Mouse (Mus musculus) embryo, embryonic 11.5 days (tissue): ENCODE results near the gene Ikzf2.

Experiments used
- DNase-seq: peaks from one replicate; pipeline ENCODE4 v3.0.0-alpha.2; 2012; ENCODE audit warnings: low read depth, low spot score

Gene Ikzf2

GRCm38 (mm10) chr1:69513595-69514250 is 173.3 kb downstream of the Ikzf2 start:
- no peak for DNase-seq

GRCm38 (mm10) chr1:69508275-69508674 is 178.8 kb downstream of the Ikzf2 start:
- no peak for DNase-seq

GRCm38 (mm10) chr1:69507513-69507912 is 179.5 kb downstream of the Ikzf2 start:
- DNase-seq: no peak

- DNase-seq: no peak
These were observed 180.4 kb downstream of the Ikzf2 start for GRCm38 (mm10) chr1:69506615-69507159.

- no peak for DNase-seq
These were observed 181.0 kb downstream of the Ikzf2 start for GRCm38 (mm10) chr1:69506011-69506410.

- no peak for DNase-seq
These were observed 186.7 kb downstream of the Ikzf2 start for GRCm38 (mm10) chr1:69500388-69500787.

- DNase-seq: no peak
These were observed 187.4 kb downstream of the Ikzf2 start for GRCm38 (mm10) chr1:69499652-69500051.

- DNase-seq: no peak
These were observed 188.2 kb downstream of the Ikzf2 start for GRCm38 (mm10) chr1:69498862-69499306.

- DNase-seq: no peak
These were observed 191.0 kb downstream of the Ikzf2 start for GRCm38 (mm10) chr1:69496055-69496454.

- DNase-seq: no peak
These were observed 193.6 kb downstream of the Ikzf2 start for GRCm38 (mm10) chr1:69493309-69494047.

GRCm38 (mm10) chr1:69492013-69492412 is 195.0 kb downstream of the Ikzf2 start:
- no peak for DNase-seq

GRCm38 (mm10) chr1:69489026-69489425 is 198.0 kb downstream of the Ikzf2 start:
- no peak for DNase-seq

GRCm38 (mm10) chr1:69488625-69489024 is 198.4 kb downstream of the Ikzf2 start:
- DNase-seq: no peak
